ENCODE assay signal across 8 mouse cellular contexts in genomic region chr12:70430307-70430950, GRCm38 (mm10). TPM values are rescaled to one million over a fixed set of nuclear protein-coding genes. Genes with fewer than 3 reads are reported as not detected.
A peak's percentile ranks its signal among the peaks of the same experiment; 100 is the strongest.
DNase-seq lines count a peak whose midpoint lies in the region; ATAC-seq and TF ChIP-seq lines count a peak whose summit lies in the region.

No protein-coding gene starts in this region.

- H3K27me3 ChIP-seq in forebrain, embryonic 11.5 days (ENCODE audit: control insufficient read depth, insufficient read depth, low read length) = no peaks in the 10 kb centered on the region
- no peaks in the 10 kb centered on the region for H3K27me3 ChIP-seq in forebrain, embryonic 10.5 days (ENCODE audit: poor library complexity, severe bottlenecking)
- H3K27me3 ChIP-seq in thymus, adult 2 months (ENCODE audit: control insufficient read depth, insufficient read depth, low read length) = no peaks in the 10 kb centered on the region
- H3K27me3 ChIP-seq in hindbrain, postnatal 0 days (ENCODE audit: insufficient read depth, low read length) = no peaks in the 10 kb centered on the region
- H3K27me3 ChIP-seq in splenic B cell, adult 2 months (ENCODE audit: control insufficient read depth, insufficient read depth, low read length, poor library complexity, severe bottlenecking) = no peaks in the 10 kb centered on the region

- H3K27ac ChIP-seq in forebrain, embryonic 11.5 days (ENCODE audit: low read depth, low read length) = no peak overlapping the region
- no peak overlapping the region for H3K27ac ChIP-seq in forebrain, embryonic 10.5 days
- H3K27ac ChIP-seq in thymus, adult 2 months (ENCODE audit: control insufficient read depth, insufficient read depth, low read length) = no peak overlapping the region
- no peak overlapping the region for H3K27ac ChIP-seq in hindbrain, postnatal 0 days

- H3K4me1 ChIP-seq in forebrain, embryonic 11.5 days (replicated peaks; ENCODE audit: control insufficient read depth, insufficient read depth, low read length) = no peaks in the 10 kb centered on the region
- peaks cover 13% of the 10 kb centered on the region for H3K4me1 ChIP-seq in forebrain, embryonic 10.5 days
- H3K4me1 ChIP-seq in thymus, adult 2 months (replicated peaks; ENCODE audit: control insufficient read depth, insufficient read depth, low read length) = no peaks in the 10 kb centered on the region
- H3K4me1 ChIP-seq in hindbrain, postnatal 0 days (ENCODE audit: insufficient read depth, low read length) = 0 out of 2 replicates have a peak, but pooled peaks cover 3% of the 10 kb centered on the region

- 36% methylated on average over 8 of the region's 8 CpGs for WGBS in forebrain, embryonic 11.5 days
- WGBS in forebrain, embryonic 10.5 days = 42% methylated on average over 8 of the region's 8 CpGs
- 43% methylated on average over 8 of the region's 8 CpGs for WGBS in thymus, adult 2 months
- 21% methylated on average over 8 of the region's 8 CpGs for WGBS in hindbrain, postnatal 0 days

- H3K36me3 ChIP-seq in forebrain, embryonic 11.5 days (ENCODE audit: control insufficient read depth, insufficient read depth, low read length) = no peaks in the 10 kb centered on the region
- H3K36me3 ChIP-seq in forebrain, embryonic 10.5 days (replicated peaks) = no peaks in the 10 kb centered on the region
- no peaks in the 10 kb centered on the region for H3K36me3 ChIP-seq in thymus, adult 2 months (ENCODE audit: control insufficient read depth, insufficient read depth, low read length)
- H3K36me3 ChIP-seq in hindbrain, postnatal 0 days (ENCODE audit: insufficient read depth, low read length) = no peaks in the 10 kb centered on the region
- no peaks in the 10 kb centered on the region for H3K36me3 ChIP-seq in splenic B cell, adult 2 months (ENCODE audit: control insufficient read depth, insufficient read depth, low read length, poor library complexity, severe bottlenecking)

- no peak for TF ChIP-seq POLR2A in thymus, adult 2 months (IDR thresholded peaks at IDR 0.05; ENCODE audit: control insufficient read depth, extremely low read depth, insufficient read depth, low read length, poor library complexity)

- DNase-seq in forebrain, embryonic 11.5 days (ENCODE audit: low spot score) = no peak
- no peak for DNase-seq in forebrain, embryonic 10.5 days (ENCODE audit: extremely low spot score, low spot score)
- DNase-seq in thymus, adult 2 months = peak; percentile 11
- DNase-seq in thymus, adult 18-20 months = no peak
- peak; percentile 78 for DNase-seq in embryo, embryonic 10.5 days (ENCODE audit: low spot score)
- DNase-seq in hindbrain, postnatal 0 days (ENCODE audit: low spot score) = peak; percentile 86
- DNase-seq in lung, postnatal 25 days (ENCODE audit: low spot score) = peak; percentile 14
- DNase-seq in splenic B cell, adult 2 months (ENCODE audit: low read depth, low spot score) = peak; percentile 49

- H3K9me3 ChIP-seq in forebrain, embryonic 11.5 days (ENCODE audit: control insufficient read depth, low read length) = no peaks in the 10 kb centered on the region
- no peaks in the 10 kb centered on the region for H3K9me3 ChIP-seq in forebrain, embryonic 10.5 days
- no peaks in the 10 kb centered on the region for H3K9me3 ChIP-seq in hindbrain, postnatal 0 days (ENCODE audit: low read length)

- ATAC-seq in forebrain, embryonic 11.5 days (replicated peaks; ENCODE audit: low FRiP score) = peak; percentile 55; the same call in 1 of the 2 replicates
- ATAC-seq in hindbrain, postnatal 0 days = peak; percentile 45; the same call in 1 of the 2 replicates

- TF ChIP-seq CTCF in thymus, adult 2 months (IDR thresholded peaks at IDR 0.05; ENCODE audit: borderline replicate concordance, control insufficient read depth, extremely low read depth, insufficient read depth, low read length, poor library complexity) = no peak
- TF ChIP-seq CTCF in hindbrain, postnatal 0 days (IDR thresholded peaks at IDR 0.05; ENCODE audit: low read depth) = peak; percentile 83

- no peak overlapping the region for H3K4me3 ChIP-seq in forebrain, embryonic 11.5 days (ENCODE audit: low read depth, low read length)
- H3K4me3 ChIP-seq in forebrain, embryonic 10.5 days = no peak overlapping the region
- H3K4me3 ChIP-seq in thymus, adult 2 months (ENCODE audit: control insufficient read depth, insufficient read depth, low read length) = no peak overlapping the region
- H3K4me3 ChIP-seq in hindbrain, postnatal 0 days (ENCODE audit: low read length) = no peak overlapping the region

- no peak overlapping the region for H3K4me2 ChIP-seq in forebrain, embryonic 11.5 days (ENCODE audit: low read depth, low read length, severe bottlenecking)
- peak overlapping the region; percentile 23; the same call in 1 of the 2 replicates for H3K4me2 ChIP-seq in hindbrain, postnatal 0 days (ENCODE audit: low read depth, low read length)

- H3K9ac ChIP-seq in forebrain, embryonic 11.5 days (ENCODE audit: low read length) = no peak overlapping the region
- H3K9ac ChIP-seq in hindbrain, postnatal 0 days (replicated peaks; ENCODE audit: low read length) = no peak overlapping the region

RNA-seq across cellular contexts. Expression of gene Tmx1, which starts 22.5 kb away (rescaled TPM):
- 108 and 124 TPM in 2 replicates for polyA plus RNA-seq in forebrain, embryonic 11.5 days (2014; fragmentation: Nextera tagmentation; extraction: Ambion mirVana)
- 127 and 139 TPM in 2 replicates for polyA plus RNA-seq in forebrain, embryonic 10.5 days (2016; fragmentation: Nextera tagmentation; extraction: Ambion mirVana)
- 10.3 and 11.1 TPM in 2 replicates for polyA plus RNA-seq in thymus, adult 2 months (2012; rRNA removed)
- 57.5 and 61.6 TPM in 2 replicates for total RNA-seq in hindbrain, postnatal 0 days (2014; rRNA removed)
- 132 and 134 TPM in 2 replicates for polyA plus RNA-seq in hindbrain, postnatal 0 days (2015; fragmentation: Nextera tagmentation; extraction: Ambion mirVana)

Comparison
In these comparisons a context has a peak if more than half of its experiments do, and no peak if none do; other contexts are left out.
1. DNase-seq: peak in thymus, adult 2 months (single experiment), embryo, embryonic 10.5 days (single experiment), hindbrain, postnatal 0 days (single experiment), lung, postnatal 25 days (single experiment) and splenic B cell, adult 2 months (single experiment); none in forebrain, embryonic 11.5 days (single experiment), forebrain, embryonic 10.5 days (single experiment) and thymus, adult 18-20 months (0 of 2).